Mouse (Mus musculus) mouse trophoblast stem cell (cell line): Measurements from ENCODE around the gene Clint1.

Source experiments
- in situ Hi-C, 2 experiments: fragments of 300-500 bp; cut with MseI, MboI; formaldehyde crosslinking; loops; 2 replicates in 1 of 2; 3 replicates in 1 of 2; pipeline ENCODE4 v1.15.1; 2025

Clint1 gene

DNA sequence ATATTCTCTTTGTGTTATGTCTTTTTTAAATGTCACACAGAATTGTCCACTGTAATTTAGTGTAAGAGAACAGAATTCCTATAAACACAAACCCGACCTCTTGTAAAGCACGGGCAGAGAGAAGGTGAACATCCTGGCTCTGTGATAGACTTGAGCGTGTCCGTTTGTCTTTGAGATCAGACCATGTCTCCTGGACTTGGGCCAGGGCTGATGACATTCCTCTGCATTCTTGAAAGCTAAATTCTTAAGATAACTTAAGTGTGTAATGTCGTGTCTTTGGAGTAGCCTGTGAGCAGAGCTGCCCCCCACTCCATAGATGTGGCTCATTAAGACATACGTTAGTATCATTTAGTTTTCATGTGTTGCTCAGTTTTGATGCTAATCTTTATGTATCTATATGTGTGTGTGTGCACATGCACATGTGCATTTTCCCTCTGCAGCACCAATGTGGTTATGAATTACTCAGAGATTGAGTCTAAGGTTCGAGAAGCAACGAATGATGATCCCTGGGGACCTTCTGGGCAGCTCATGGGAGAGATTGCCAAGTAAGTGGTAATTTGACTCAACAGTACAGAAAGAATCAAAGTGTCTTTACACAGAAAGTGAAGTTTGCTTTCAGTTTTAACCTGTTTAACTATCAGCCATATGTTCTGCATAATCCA, 31.6 kb downstream of the Clint1 start:
- in situ Hi-C loops, result loop anchor here (10.0 kb wide), 1 partner anchor 89 kb away; no protein-coding TSS in a partner anchor

DNA sequence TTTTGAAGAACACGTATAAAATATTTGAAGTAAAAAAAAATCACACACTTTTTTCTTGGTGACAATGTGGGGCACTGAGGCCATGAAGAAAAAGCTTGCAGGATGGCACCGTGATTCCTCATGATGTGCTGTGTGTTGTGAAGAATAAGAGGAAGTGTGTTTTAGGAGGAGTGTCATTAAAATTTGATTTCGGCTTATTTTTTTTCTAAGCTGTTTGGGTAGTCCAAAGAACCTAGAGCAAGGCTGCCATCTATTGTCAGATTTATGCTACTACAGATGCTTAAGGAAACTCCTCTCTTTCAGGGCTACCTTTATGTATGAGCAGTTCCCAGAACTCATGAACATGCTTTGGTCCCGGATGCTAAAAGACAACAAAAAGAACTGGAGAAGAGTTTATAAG, 32.2 kb downstream of the Clint1 start:
- in situ Hi-C loops, result loop anchor here (10.0 kb wide), 1 partner anchor 89 kb away; no protein-coding TSS in a partner anchor

DNA sequence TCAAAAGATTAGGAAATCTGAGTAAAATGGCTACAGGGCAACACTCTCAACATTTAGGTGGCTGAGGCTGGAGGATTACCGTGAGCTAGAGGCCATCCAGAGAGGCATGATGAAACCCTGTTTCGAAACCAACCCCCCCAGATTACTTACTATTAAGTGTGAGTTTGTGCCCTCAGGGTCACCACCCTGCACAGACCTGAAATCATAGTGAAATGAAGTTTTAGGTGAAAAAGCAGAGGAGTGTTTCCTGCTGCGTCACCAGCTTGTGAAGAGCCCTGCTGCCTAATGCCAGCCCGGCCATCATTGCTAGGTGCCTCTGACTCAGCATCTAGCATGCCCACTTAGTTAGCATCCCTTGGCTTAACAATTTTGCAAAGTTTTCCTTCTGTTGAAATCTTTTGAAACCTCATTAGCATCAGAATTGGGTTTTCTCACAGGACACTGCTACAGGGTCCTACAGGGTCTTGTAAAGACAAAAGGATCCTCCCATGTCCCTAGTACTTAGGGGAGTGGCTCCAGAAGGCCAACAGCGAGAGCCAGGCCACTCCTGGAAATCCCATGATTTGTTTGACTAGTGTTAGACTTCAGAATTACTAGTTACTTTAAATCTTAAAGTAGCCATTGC, 33.9 kb downstream of the Clint1 start:
- in situ Hi-C loops, result loop anchor here (10.0 kb wide), 1 partner anchor 91 kb away; no protein-coding TSS in a partner anchor

DNA sequence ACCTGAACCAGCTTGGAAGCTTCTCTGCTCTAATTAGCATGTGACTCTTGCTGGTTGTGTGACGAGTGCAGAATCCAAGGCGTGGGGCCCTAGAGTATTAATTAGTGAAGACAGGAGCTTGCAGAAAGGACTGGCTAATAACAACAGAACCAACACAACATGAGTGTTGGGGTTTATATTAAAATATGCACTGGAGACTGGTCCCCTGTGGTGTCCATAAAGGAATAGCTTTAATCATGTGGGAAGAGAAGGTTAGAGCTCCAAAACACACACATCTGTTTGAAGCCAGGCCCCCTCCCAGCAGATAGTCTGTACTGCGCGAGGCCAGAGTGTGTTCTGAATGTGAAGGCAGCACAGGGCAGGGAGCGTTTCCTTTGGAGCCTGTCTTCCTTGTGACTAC, 34.7 kb downstream of the Clint1 start:
- in situ Hi-C loops, result loop anchor here (10.0 kb wide), 1 partner anchor 92 kb away; no protein-coding TSS in a partner anchor

DNA sequence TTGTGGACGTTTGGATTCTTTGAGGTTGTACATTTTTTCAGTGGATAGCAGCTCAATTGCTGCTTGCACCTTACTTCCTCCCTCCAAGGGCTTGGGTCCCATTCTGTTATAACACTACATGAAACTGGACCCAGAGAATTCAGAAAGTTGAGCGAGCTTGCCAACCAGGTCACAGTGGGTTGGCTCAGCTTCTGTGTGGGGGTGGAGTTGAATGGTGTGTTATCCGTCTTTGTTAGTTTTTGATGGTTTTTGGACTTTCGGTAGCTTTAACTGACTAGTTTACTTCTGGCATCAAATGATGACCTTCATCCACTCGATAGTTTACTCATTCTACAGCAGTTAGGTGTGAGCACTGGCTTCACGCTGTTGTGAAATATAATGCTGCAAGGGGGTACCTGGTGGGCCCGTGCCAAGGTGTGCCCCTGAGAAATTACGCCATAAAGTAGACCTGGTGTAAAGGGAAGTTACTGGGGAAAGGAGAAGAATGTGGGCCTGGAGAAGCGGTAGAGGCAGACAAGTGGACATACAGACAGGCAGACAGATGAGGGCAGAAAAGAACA, 36.7 kb downstream of the Clint1 start:
- in situ Hi-C loops, result loop anchor here (10.0 kb wide), 1 partner anchor 94 kb away; no protein-coding TSS in a partner anchor

DNA sequence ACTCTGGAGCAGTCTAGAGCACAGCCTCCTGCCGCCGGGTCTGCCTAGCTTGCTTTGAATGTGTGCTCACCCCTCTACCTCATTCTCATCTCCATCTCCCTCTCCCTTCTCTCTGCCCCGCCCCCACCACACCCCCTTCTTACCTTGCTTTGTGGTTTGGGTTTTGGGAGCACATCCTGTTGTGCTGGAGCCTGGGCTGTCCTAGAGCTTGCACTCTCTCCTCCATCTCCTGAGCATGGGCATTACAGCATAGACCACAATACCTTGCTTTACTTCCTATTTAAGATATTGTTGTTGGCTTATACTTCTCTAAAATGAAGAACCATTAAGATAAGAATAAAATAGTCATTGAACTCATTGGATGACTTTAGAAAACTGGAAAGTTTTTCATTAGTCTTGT, 38.1 kb downstream of the Clint1 start:
- in situ Hi-C loops, result loop anchor here (10.0 kb wide), 1 partner anchor 95 kb away; no protein-coding TSS in a partner anchor

DNA sequence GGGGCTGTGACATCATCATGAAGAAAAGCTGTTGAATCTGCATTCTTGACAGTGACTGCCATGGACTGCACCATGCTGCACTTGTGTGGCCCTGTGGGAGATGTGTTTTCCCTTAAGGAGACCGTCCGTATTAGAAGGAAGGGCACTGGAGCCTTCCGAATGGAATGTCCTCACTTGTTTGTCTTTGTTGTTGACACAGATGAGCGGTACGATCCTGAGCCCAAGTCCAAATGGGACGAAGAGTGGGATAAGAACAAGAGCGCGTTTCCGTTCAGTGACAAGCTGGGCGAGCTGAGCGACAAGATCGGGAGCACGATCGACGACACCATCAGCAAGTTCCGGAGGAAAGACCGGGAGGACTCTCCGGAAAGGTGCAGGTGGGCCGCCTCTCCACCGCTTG, 38.6 kb downstream of the Clint1 start:
- in situ Hi-C loops, result no loop called here

DNA sequence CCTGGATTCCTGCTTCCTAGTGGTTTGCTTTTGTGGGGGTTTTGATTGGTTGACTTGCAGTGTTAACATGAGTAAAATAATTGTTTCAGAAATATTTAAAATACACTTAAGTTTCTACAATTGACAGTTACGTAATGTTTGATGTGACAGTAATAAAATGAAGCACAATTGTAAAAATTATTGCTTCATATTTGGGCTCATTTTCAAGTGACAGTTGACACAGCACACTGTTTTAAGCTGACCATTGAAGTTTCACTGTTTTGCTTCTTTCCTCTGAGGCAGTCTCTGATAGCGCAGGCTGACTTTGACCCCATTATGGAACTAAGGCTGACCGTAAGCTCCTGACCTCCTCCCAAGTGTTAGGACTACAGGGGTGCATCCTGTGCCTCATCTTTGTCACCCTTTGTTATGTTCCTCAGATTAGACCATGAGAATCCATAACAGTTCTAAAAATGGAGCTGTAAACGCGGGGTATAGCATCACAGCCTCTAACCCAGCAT, 41.1 kb downstream of the Clint1 start:
- in situ Hi-C loops, result no loop called here

DNA sequence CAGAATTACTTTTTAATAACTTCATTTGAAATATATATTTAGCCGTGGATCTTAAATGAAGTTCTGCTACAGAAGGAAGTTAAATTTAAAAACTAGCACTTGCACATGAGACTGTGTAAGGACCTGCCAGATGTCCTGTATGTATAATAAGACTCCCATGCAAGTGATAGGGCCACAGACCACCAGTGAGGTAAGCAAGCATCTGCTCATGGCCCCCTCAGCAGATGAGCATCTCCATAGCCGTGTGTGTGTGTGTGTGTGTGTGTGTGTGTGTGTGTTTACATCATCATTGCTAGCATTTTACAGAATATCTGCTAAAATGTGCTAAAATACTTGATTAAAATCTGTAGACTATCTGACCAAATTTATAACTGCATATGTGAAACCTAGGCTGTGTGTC, 45.5 kb downstream of the Clint1 start:
- in situ Hi-C loops, result no loop called here

DNA sequence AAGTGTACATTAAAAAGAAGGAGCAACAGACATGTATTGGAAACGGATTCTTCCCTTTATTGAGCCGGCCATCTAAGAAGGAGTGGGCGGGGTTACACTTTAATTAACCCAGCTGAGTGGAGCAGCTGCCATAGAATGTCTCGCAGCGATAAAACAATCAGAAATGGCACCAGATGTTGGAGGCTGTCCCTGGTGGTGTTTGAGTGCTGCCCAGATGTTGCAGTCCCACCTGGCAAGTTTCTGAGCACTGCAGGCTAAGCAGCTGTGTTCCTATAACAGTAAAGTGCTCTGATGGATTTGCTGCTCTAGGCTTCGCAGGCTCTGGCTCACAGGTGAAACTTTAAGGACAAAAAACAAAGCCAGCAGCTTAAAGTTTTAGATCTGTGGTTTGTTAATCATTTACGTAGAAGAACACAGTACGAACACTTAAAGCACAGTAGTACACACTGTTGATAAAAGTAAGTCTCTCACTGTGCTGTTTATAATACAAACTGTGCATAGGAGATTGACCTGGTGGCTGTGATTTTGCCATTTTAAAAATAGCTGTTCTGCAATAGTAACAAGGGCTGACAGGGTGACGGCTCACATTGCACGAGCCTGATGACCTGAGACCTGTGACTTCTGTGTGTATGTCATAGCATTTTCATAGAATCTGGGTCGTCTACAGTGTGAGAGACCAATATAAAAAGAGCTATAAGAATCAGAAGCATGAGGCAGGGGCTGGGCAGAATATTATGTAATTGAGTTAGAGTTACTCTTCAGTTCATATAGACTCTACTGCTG, 48.6 kb downstream of the Clint1 start:
- in situ Hi-C loops, result no loop called here

DNA sequence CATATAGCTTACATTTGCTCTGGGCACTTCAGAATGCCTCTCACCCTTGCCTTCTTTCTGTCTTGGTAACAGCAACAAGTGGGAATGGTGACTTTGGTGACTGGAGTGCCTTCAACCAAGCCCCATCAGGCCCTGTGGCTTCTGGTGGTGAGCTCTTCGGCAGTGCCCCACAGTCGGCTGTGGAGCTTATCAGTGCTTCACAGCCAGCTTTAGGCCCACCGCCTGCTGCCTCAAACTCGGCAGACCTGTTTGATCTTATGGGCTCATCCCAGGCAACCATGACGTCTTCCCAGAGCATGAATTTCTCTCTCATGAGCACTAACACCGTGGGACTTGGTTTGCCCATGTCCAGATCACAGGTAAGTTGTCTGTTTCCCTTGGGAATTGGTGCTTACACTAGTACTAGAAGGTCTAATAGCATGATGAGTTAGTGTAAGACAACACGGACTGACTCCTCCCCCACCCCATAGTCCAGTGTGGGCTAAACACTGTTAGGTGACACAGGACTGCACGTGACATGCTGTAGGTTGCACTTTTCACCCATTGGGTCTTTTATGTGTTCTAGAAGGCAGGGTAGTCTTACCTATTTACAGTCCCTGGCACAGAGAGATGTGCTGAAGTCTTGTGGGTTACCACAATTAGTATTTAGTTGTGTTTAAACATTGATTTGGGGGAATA, 54.4 kb downstream of the Clint1 start:
- in situ Hi-C loops, result no loop called here

DNA sequence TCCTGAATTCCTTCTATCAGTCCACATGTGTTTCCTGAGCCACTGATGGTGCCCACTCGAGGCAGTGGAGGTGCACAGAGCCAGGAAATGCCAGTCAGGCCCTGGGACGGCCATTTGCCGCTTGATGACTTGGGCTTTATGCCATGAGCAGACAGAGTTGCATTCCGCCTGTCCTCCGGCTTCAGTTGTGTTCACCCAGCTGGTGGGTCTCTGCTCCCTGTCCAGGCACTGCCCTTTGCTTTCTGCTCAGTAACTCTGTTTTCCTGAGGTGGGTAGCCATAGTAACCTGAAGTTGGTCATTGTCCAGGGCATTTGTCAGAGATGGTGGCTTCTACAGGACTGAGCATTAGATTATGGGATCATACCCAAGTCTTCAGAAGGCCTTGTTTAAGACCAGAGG, 55.5 kb downstream of the Clint1 start:
- in situ Hi-C loops, result no loop called here

DNA sequence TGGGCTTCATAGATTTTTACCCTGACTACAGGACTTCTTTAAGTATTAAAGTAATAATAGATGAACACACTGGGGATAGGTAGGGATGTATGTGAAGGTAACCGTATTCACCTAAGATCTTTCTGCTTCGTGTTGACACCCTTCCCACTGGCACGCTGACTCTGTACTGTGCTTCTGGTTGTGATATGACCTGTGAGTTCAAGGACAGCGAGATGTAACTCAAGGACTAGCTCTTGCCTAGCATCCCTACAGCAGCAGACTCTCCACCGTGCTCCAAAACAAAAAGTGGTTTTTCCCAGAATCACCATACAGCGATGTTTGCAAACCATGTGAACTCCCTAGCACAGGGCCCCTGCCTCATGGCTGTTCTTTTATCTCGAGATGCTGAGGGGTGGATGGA, 56.2 kb downstream of the Clint1 start:
- in situ Hi-C loops, result no loop called here

DNA sequence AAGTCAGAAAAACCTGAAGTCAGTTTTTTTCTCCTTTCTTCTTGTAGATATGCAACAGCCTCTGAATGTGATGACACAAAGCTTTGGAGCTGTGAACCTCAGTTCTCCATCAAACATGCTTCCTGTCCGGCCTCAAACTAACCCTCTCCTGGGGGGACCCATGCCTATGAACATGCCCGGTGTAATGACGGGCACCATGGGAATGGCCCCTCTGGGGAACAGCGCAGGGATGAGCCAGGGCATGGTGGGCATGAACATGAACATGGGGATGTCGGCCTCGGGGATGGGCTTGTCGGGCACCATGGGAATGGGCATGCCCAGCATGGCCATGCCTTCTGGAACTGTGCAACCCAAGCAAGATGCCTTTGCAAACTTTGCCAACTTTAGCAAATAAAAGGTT, 57.0 kb downstream of the Clint1 start:
- in situ Hi-C loops, result no loop called here

DNA sequence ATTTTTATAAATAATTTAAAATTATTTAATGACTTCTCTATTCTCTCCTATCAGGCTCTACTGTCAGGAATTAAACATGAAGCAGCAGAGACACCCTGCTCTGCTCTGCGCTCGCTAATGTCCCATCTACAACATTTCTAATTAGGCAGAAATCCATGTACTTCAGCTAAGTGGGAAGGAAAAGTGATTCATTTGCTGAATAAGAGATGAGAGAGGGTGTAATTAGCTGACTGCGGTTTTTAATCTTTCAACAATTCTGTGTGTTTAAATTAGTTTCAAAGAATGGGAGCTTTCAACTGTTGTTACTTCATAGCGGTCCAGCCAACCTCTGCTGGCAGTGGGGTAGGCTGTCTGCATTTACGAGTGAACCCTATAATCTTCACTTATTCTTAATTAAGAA, 58.9 kb downstream of the Clint1 start:
- in situ Hi-C loops, result no loop called here

DNA sequence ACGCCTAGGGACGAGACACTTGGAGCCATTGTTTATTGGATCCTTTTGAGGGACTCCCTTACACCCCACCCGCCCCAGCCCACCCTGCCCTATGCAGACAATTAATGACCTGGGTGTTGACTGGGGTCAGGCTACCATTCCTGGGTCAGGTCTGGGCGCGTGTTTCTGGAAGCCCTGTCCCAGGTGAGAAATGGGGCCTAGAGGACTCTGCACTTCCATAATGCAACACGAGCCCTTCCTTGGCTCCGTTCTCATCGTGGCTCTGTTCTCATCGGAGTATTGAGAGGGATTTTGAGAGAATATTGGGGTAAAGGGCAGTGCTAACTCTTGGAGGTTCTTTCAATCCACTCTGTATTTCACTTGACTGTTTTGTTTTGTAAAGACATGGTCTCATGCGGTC, 64.3 kb downstream of the Clint1 start:
- in situ Hi-C loops, result no loop called here

DNA sequence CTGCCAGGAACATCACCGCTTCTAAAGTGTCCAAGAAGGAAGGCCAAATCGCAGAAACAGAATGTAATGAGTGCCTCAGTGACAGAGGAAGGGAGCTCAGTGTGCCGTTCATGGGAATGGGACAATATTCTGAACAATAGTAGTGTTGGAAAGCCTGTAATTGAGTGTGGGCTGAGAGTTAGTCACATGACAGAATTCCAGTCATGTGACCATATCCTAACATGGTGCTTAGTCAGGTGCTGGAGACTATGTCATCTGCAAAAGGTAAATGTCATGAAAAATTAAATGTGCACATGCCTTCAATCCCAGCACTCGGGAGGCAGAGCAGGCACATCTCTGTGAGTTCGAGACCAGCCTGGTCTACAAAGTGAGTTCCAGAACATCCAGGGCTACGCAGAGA, 66.2 kb downstream of the Clint1 start:
- in situ Hi-C loops, result no loop called here

DNA sequence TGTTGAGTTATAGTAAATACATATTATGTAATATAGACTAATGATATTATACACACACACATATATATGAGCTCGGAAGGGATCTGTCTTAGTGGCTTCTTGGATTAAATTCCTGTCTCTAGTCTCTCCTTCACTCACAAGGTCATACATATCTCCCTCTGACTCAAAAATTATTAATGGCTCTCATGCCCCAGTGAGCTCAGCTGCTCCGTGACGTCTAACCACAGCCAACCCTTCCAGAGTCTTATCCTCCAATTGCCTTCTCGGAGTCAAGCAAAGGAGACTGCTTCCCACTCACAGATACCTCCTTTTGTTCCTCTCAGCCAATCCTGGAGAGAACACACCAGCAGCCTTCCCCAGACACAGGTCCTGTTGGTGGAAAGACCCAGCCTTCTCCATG, 67.0 kb downstream of the Clint1 start:
- in situ Hi-C loops, result no loop called here

DNA sequence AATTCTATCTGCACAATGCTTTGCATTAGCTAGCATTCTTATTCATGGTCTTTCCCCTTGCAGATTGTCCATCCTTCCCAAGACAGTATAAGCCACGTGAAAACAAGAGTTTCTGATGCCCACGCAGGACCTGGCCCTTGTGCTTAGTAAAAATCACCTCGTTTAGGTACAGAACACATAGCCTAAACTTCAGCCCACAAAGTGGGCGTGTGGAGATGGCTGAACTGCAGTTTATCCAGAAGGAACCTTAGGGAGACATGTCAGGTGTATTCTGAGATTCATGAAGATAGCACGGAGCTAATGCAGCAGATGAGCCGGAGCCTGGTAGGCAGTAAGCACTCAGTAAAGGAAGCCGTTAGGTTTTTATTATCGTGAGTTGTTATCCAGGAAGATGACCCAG, 69.2 kb downstream of the Clint1 start:
- in situ Hi-C loops, result no loop called here

DNA sequence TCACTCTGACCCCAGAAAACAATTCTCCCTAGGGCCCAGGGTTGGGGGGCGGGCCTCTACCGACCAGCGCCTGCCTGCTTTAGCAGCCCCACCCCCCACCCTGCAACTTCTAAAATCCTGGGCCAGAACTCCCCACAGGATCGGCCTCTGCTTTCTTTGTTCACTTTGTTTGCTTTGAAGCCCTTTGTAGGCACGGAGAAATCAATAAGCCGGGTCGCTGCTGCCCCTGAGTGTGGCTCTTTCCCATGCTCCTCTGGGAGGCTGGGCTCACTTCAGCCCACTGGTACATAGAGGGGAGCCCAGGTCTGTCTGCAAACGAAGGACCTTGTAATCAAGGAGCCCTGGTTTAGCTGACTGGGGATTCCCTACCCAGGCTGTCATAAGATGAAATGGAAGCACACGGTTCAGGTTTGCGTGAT, 69.6 kb downstream of the Clint1 start:
- in situ Hi-C loops, result no loop called here

DNA sequence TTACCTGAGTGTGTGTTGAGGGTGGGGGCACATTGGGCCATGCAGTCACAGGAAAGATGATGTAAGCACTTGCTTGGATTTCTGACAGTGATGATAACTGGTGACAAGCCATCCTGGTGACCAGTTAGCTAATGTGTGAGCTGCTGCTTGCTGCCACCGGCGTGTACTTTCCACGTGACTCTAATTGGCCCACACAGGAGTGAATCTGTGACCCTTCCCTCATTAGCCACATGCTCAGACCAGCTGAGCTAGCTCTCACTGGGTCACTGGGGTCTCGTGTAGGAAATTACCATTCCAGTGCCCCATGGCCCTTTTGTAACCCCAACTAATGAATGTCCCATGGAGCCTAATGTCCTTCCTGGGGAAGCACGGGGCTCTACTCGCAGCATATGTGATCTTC, 73.6 kb downstream of the Clint1 start:
- in situ Hi-C loops, result no loop called here
